In genomic region chr5:139364911-139365571, GRCm38 (mm10) we compare ENCODE assay signal across 7 mouse cellular contexts. TPM values are rescaled to one million over a fixed set of nuclear protein-coding genes. Genes with fewer than 3 reads are reported as not detected.
DNase-seq lines count a peak whose midpoint lies in the region; ATAC-seq and TF ChIP-seq lines count a peak whose summit lies in the region.

No protein-coding gene starts in this region.

- H3K36me3 ChIP-seq in E14TG2a.4 (ENCODE audit: insufficient read depth, low read length) = peaks cover 50% of the 10 kb centered on the region
- no peaks in the 10 kb centered on the region for H3K36me3 ChIP-seq in hindbrain, embryonic 15.5 days
- H3K36me3 ChIP-seq in lung, embryonic 15.5 days = peaks cover 4% of the 10 kb centered on the region; the same call in 1 of the 2 replicates

- H3K27me3 ChIP-seq in E14TG2a.4 (ENCODE audit: insufficient read depth, low read length) = no peaks in the 10 kb centered on the region
- H3K27me3 ChIP-seq in hindbrain, embryonic 15.5 days = no peaks in the 10 kb centered on the region
- H3K27me3 ChIP-seq in lung, embryonic 15.5 days = no peaks in the 10 kb centered on the region

- no peak overlapping the region for H3K4me2 ChIP-seq in hindbrain, embryonic 15.5 days
- H3K4me2 ChIP-seq in lung, embryonic 15.5 days = 0 out of 2 replicates have a peak overlapping the region, but pooled peaks have one; percentile 31

- peak; percentile 23; the same call in 1 of the 2 replicates for ATAC-seq in hindbrain, embryonic 15.5 days (ENCODE audit: low FRiP score, low read depth)
- peak; percentile 58 for ATAC-seq in lung, embryonic 15.5 days (ENCODE audit: borderline replicate concordance, extremely low read depth, low FRiP score, low TSS enrichment)

- no peak for TF ChIP-seq CTCF in E14TG2a.4 (conservative IDR thresholded peaks at IDR 0.05; ENCODE audit: low read length)

- peak; percentile 28 for DNase-seq in 416B (ENCODE audit: low read depth)
- DNase-seq in adrenal gland, adult 2 months = no peak
- DNase-seq in cerebellum, postnatal 25 days = no peak
- DNase-seq in retina, postnatal 1 day = no peak

- WGBS in hindbrain, embryonic 15.5 days = 34% methylated on average over 5 of the region's 5 CpGs
- WGBS in lung, embryonic 15.5 days = 18% methylated on average over 5 of the region's 5 CpGs

- H3K9me3 ChIP-seq in E14TG2a.4 (ENCODE audit: low read length) = no peaks in the 10 kb centered on the region
- H3K9me3 ChIP-seq in hindbrain, embryonic 15.5 days = no peaks in the 10 kb centered on the region
- no peaks in the 10 kb centered on the region for H3K9me3 ChIP-seq in lung, embryonic 15.5 days

- peak overlapping the region; percentile 27 for H3K4me3 ChIP-seq in E14TG2a.4 (replicated peaks; ENCODE audit: low read length)
- no peak overlapping the region for H3K4me3 ChIP-seq in hindbrain, embryonic 15.5 days
- H3K4me3 ChIP-seq in lung, embryonic 15.5 days = no peak overlapping the region

- no peak overlapping the region for H3K9ac ChIP-seq in hindbrain, embryonic 15.5 days
- peak overlapping the region; percentile 6; the same call in 1 of the 2 replicates for H3K9ac ChIP-seq in lung, embryonic 15.5 days

- peaks cover 72% of the 10 kb centered on the region for H3K4me1 ChIP-seq in E14TG2a.4 (replicated peaks; ENCODE audit: low read depth, low read length)
- H3K4me1 ChIP-seq in hindbrain, embryonic 15.5 days (replicated peaks) = peaks cover 15% of the 10 kb centered on the region
- H3K4me1 ChIP-seq in lung, embryonic 15.5 days = peaks cover 21% of the 10 kb centered on the region

- H3K27ac ChIP-seq in hindbrain, embryonic 15.5 days (replicated peaks) = peak overlapping the region; percentile 47; the same call in 1 of the 2 replicates
- peak overlapping the region; percentile 81 for H3K27ac ChIP-seq in lung, embryonic 15.5 days

RNA-seq across cellular contexts. Expression of gene Gpr146, which starts 12.5 kb away (rescaled TPM):
- polyA plus RNA-seq in hindbrain, embryonic 15.5 days (2015; fragmentation: Nextera tagmentation; extraction: Ambion mirVana) = 2.6 and 2.9 TPM in 2 replicates
- polyA plus RNA-seq in lung, embryonic 15.5 days (2015; fragmentation: Nextera tagmentation; extraction: Ambion mirVana) = 5.2 and 6.3 TPM in 2 replicates
- 10 to 100 TPM in 1 of 2 experiments, 1 to 10 TPM in 1; 9.2 to 21.2 TPM for total RNA-seq in adrenal gland, adult 2 months (2021)
- 31.4 and 33.8 TPM in 2 replicates for polyA plus RNA-seq in adrenal gland, adult 2 months (2012; rRNA removed)

RNA-seq across cellular contexts. Expression of gene Cyp2w1, which starts 12.6 kb away (rescaled TPM):
- not detected in 2 replicates for polyA plus RNA-seq in hindbrain, embryonic 15.5 days (2015; fragmentation: Nextera tagmentation; extraction: Ambion mirVana)
- 0.10 TPM in 1 of 2 replicates, not detected in the other for polyA plus RNA-seq in lung, embryonic 15.5 days (2015; fragmentation: Nextera tagmentation; extraction: Ambion mirVana)
- total RNA-seq in adrenal gland, adult 2 months (2021) = not detected
- polyA plus RNA-seq in adrenal gland, adult 2 months (2012; rRNA removed) = not detected in 2 replicates

RNA-seq across cellular contexts. Expression of gene Cox19, which starts 13.8 kb away (rescaled TPM):
- 91.9 and 98.8 TPM in 2 replicates for polyA plus RNA-seq in hindbrain, embryonic 15.5 days (2015; fragmentation: Nextera tagmentation; extraction: Ambion mirVana)
- 89.6 and 92.9 TPM in 2 replicates for polyA plus RNA-seq in lung, embryonic 15.5 days (2015; fragmentation: Nextera tagmentation; extraction: Ambion mirVana)
- 10 to 100 TPM; 81.2 to 85.7 TPM for total RNA-seq in adrenal gland, adult 2 months (2021)
- 97.6 and 107 TPM in 2 replicates for polyA plus RNA-seq in adrenal gland, adult 2 months (2012; rRNA removed)

RNA-seq across cellular contexts. Expression of gene Adap1, which starts 39.6 kb away (rescaled TPM):
- polyA plus RNA-seq in hindbrain, embryonic 15.5 days (2015; fragmentation: Nextera tagmentation; extraction: Ambion mirVana) = 124 and 132 TPM in 2 replicates
- polyA plus RNA-seq in lung, embryonic 15.5 days (2015; fragmentation: Nextera tagmentation; extraction: Ambion mirVana) = 5.8 and 6.2 TPM in 2 replicates
- 1 to 10 TPM; 4.9 to 5.0 TPM for total RNA-seq in adrenal gland, adult 2 months (2021)
- 8.6 and 10.5 TPM in 2 replicates for polyA plus RNA-seq in adrenal gland, adult 2 months (2012; rRNA removed)

RNA-seq across cellular contexts. Expression of gene C130050O18Rik, which starts 40.0 kb away (rescaled TPM):
- polyA plus RNA-seq in hindbrain, embryonic 15.5 days (2015; fragmentation: Nextera tagmentation; extraction: Ambion mirVana) = 0.22 and 0.43 TPM in 2 replicates
- 0.86 and 1.0 TPM in 2 replicates for polyA plus RNA-seq in lung, embryonic 15.5 days (2015; fragmentation: Nextera tagmentation; extraction: Ambion mirVana)
- total RNA-seq in adrenal gland, adult 2 months (2021) = 1 to 10 TPM in 1 of 2 experiments, under 1 TPM in 1; 0.46 to 1.3 TPM
- 1.7 and 1.9 TPM in 2 replicates for polyA plus RNA-seq in adrenal gland, adult 2 months (2012; rRNA removed)
